ENCODE assay signal across 7 mouse cellular contexts in the genomic region with DNA sequence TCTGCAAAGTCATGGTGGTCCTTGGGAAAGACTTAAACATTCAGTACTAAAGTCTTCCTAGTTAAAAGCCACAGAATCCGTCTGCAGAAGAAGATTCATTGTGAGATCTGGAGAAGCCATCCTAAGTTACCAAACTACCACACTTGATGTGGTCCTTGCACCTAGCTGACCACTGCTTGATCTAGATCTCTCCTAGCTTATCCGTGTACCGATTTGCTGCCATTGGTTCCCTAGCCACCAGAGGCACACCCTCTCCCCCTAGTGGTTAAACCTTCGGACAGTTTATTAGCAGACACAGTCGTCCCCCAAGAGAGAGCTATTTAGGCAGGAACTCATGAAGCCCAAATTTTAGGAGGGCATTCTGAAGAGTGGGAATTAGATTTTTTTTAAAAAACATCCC. TPM values are rescaled to one million over a fixed set of nuclear protein-coding genes. Genes with fewer than 3 reads are reported as not detected.
A peak's percentile ranks its signal among the peaks of the same experiment; 100 is the strongest.
DNase-seq lines count a peak whose midpoint lies in the region; ATAC-seq lines count a peak whose summit lies in the region.

No protein-coding gene starts in this region.

- under 1% methylated on average over 5 of the region's 5 CpGs for WGBS in hindbrain, embryonic 12.5 days
- under 1% methylated on average over 5 of the region's 5 CpGs for WGBS in lung, embryonic 16.5 days

- H3K9ac ChIP-seq in hindbrain, embryonic 12.5 days: no peak overlapping the region
- H3K9ac ChIP-seq in lung, embryonic 16.5 days (ENCODE audit: low read length): no peak overlapping the region

- no peaks in the 10 kb centered on the region for H3K27me3 ChIP-seq in hindbrain, embryonic 12.5 days
- H3K27me3 ChIP-seq in lung, embryonic 16.5 days (ENCODE audit: control insufficient read depth, insufficient read depth, low read depth, low read length): no peaks in the 10 kb centered on the region

- H3K27ac ChIP-seq in hindbrain, embryonic 12.5 days: no peak overlapping the region
- no peak overlapping the region for H3K27ac ChIP-seq in lung, embryonic 16.5 days (ENCODE audit: low read length)

- peak; percentile 82 for DNase-seq in R1 (ENCODE audit: low read depth, low spot score)
- DNase-seq in frontal cortex, adult 2 months (ENCODE audit: extremely low spot score in 1 of 2, low spot score in 1 of 2): peak; percentile 10 to 77
- DNase-seq in layer of hippocampus, adult 9-10 months (ENCODE audit: low spot score): peak; percentile 71
- DNase-seq in ovary, postnatal 14 days (ENCODE audit: low spot score): peak; percentile 30

- ATAC-seq in cerebellum, adult (ENCODE audit: insufficient number of reproducible peaks, low FRiP score, low TSS enrichment): peak; percentile 78
- no peak for ATAC-seq in hindbrain, embryonic 12.5 days (ENCODE audit: low FRiP score)
- ATAC-seq in lung, embryonic 16.5 days (ENCODE audit: low read depth): no peak

- H3K9me3 ChIP-seq in hindbrain, embryonic 12.5 days (replicated peaks): no peaks in the 10 kb centered on the region
- no peaks in the 10 kb centered on the region for H3K9me3 ChIP-seq in lung, embryonic 16.5 days (ENCODE audit: control insufficient read depth, low read length)

- H3K4me1 ChIP-seq in hindbrain, embryonic 12.5 days: peaks cover 9% of the 10 kb centered on the region; the same call in 1 of the 2 replicates
- 0 out of 2 replicates have a peak, but pooled peaks cover 2% of the 10 kb centered on the region for H3K4me1 ChIP-seq in lung, embryonic 16.5 days (replicated peaks; ENCODE audit: control insufficient read depth, insufficient read depth, low read length)

- peak overlapping the region; percentile 24; the same call in 1 of the 2 replicates for H3K4me2 ChIP-seq in hindbrain, embryonic 12.5 days (replicated peaks)
- peak overlapping the region; percentile 49 for H3K4me2 ChIP-seq in lung, embryonic 16.5 days (ENCODE audit: low read depth, low read length)

- H3K4me3 ChIP-seq in hindbrain, embryonic 12.5 days: no peak overlapping the region
- peak overlapping the region; percentile 18; the same call in 1 of the 2 replicates for H3K4me3 ChIP-seq in lung, embryonic 16.5 days (ENCODE audit: low read length)

- no peaks in the 10 kb centered on the region for H3K36me3 ChIP-seq in hindbrain, embryonic 12.5 days
- no peaks in the 10 kb centered on the region for H3K36me3 ChIP-seq in lung, embryonic 16.5 days (ENCODE audit: control insufficient read depth, insufficient read depth, low read length)

RNA-seq across cellular contexts. Expression of a gene that starts 1.9 kb away (rescaled TPM):
- 1.9 and 2.1 TPM in 2 replicates for polyA plus RNA-seq in frontal cortex, adult 2 months (2012; rRNA removed)
- polyA plus RNA-seq in hindbrain, embryonic 12.5 days (2016; fragmentation: Nextera tagmentation; extraction: Ambion mirVana): 4.0 and 6.2 TPM in 2 replicates
- polyA plus RNA-seq in lung, embryonic 16.5 days (2015; fragmentation: Nextera tagmentation; extraction: Ambion mirVana): 3.2 TPM in 2 replicates

Comparison
In these comparisons a context has a peak if more than half of its experiments do, and no peak if none do; other contexts are left out.
1. DNase-seq: peak in every context shown above with its lines; median percentile 82 in R1; 71 in layer of hippocampus, adult 9-10 months; 44 in frontal cortex, adult 2 months; 30 in ovary, postnatal 14 days.